Mouse (Mus musculus) retina, embryonic 14.5 days (tissue): ENCODE measurements around the gene Dus1l.
"Not testable (repeated sequence)": the region's sequence is repeated elsewhere in the genome, so short reads cannot be mapped to it uniquely, and the experiment has no call there.

Source experiments
- DNase-seq: peaks from one replicate; pipeline ENCODE4 v3.0.0-alpha.2; 2015; ENCODE audit warnings: low spot score

Dus1l gene

DNA sequence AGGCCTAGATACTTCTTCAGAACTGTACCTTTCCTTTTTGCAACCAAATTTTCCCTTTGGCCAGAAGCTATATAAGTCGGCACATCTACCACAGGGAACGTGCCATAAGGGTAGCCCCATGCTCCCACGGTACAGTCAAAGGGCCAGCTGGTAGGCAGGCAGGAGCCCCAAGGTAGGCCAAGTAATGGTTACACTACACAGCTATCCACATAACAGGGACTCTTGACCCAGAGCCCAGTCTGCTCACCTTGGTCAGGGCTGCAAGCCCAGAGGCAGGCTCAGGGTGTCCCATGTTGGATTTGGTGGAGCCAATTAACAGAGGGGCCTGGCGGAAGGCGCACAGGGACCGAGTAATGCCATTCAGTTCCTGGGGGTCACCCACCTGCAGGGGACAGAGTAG, 23.4 kb upstream of the Dus1l start:
- DNase-seq: no peak

DNA sequence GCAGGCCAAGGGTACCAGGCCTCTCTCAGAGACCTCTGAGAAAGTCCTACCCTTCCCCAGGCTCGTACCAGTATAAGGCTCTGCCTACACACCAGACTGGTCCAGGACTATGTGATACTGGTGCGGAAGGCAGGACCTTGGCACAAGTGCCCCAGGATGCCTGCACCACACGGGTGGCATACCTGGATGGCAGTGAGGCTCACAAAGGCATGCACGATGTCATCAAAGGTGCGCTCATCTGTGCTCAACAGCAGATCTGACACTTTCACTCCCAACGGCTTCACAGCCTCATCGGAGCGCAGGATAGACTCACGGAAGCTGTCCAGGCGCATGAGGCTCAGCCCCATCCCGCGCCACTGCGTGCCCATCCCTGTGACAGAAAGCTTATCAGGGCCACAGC, 22.0 kb upstream of the Dus1l start:
- DNase-seq: no peak

DNA sequence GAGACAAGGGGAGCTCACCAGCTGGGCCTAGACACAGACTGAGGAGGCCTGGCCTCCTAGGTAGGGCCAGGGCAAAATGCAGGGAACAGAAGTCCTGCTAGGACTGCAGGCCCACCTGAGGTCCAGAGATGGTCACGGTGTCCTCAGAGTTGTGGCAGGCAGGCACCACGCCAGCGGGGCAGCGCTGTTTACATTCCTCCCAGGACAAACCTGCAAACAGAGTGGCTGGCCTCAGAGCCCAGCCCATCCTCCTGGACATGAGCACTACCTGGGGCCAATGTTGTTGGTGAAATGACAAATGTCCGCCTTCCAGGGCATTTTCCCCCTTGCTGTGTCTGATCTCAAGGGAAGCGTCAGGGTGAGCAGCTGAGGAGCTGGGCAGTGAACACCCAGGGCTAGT, 21.2 kb upstream of the Dus1l start:
- DNase-seq: no peak

DNA sequence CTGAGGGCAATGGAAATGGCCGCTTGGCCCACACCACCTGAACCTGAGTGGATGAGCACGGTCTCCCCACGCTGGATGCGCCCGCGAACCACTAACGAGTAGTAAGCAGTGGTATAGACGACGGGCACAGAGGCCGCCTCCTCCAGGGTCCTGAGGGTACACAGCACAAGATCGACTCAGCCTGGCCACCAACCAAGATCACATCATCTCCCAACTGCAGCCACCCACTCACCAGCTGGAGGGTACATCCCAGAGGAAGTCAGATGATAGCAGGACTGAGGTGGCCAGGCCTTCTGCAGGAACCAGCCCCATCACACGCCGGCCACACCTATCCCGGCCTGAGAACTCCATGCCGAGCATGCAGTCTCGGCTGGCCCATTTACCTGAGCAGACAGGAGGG, 15.9 kb upstream of the Dus1l start:
- no peak for DNase-seq

DNA sequence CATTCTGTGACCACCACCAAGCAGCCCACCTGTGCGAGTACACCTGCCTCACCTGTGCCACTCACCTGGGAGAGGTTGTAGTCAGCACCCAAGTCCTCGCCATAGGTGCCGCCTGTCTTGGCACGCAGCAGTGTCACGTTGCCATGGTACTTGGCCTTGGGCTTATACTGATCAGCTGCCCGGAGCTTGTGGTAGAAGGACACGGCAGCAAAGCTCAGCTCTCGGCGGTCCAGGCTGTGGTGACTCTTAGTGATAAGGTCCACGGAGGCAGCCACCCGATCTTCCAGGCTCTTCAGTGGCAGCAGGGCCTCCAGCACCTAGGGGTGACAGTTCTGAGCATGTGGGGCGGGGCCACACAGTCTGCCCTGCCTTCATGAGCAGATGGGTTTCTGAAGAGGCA, 11.8 kb upstream of the Dus1l start:
- no peak for DNase-seq

DNA sequence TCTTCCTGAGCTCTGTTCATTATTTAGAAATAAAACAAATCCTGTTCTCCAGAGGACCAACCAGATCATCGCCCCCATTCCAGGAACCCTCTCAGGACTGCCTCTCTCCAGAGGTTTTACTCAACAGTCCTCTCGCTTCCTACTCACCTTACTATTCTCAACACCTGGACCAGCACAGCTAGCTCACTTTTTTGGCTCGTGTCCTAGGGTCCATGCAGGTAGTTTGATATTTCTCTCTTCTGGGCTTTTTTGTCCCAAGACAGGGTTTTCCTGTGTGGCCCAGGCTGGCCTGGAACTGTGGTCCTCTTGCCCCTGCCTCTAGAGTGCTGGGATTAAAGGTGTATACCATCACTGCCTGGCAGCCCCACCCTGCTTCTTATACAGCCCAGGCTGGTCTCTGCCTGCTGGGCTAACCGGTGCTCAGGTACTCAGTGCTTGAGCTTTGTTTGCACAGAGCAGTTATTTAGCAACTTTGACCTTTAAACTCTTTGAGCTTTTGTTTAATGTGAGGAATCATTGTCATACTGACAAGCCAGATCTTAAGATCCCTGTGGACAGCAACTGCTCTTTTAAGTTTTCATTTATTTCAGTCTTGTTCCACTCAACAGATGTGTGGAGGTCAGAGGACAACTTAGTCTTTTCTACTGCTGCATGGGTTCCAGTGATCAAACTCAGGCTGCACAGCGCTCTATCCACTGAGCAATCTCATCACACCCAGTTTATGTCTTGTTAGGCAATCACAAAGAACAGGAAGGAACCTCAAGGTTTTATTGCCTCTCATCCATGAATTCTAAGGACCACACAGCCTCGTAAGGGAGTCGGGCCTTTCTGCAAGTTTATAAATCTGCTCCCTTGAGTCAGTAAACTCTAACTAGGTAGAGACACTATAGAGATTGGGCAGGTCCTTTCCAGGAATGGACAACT, 9.4 kb upstream of the Dus1l start:
- no peak for DNase-seq

DNA sequence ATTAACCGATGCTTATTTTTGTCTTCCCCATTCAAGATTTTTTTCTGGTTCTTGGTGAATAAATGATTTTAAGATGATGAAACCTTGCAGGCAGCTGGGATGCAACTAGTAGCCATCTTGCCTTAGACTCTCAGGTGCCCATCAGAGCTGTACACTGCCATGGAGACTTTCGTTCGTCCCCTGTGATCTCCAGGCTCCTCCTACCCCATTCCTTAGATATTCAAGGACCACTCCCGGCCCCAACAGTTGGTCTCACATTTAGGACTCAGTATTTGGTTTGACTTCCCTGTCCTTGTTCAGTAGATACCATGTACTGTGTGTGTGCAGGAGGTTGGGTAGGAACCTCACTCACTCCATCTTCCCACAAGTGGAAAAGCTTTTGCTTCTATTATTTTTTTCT, 8.6 kb upstream of the Dus1l start:
- no peak for DNase-seq

- DNase-seq: no peak
Measured at GRCm38 (mm10) chr11:120804274-120804673, 8.1 kb upstream of the Dus1l start.

- DNase-seq: peak; percentile 97
Measured at GRCm38 (mm10) chr11:120800061-120800904, 4.1 kb upstream of the Dus1l start.

DNA sequence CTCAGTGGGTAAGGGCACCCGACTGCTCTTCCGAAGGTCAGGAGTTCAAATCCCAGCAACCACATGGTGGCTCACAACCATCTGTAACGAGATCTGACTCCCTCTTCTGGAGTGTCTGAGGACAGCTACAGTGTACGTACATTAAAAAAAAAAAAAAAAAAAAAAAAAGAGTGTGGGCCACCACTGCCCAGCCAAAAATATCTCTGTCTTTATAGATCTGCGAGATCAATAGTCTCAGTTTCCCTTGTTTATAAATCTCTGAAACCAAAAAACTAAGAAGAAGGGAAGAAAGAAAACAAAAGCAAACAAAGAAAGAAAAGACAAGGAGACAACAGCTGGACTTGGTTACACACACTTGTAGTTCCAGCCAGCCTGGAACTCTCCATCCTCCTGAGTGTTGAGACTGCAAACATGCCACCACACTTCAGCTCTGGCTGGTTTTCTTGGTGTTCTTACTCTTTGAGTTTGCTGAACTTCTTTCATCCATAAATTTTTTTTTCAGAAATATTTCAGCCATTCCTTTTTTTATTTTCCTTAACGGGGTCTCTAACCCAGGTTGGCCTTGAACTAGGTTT, 3.2 kb upstream of the Dus1l start:
- no peak for DNase-seq

GRCm38 (mm10) chr11:120798244-120798643, 2.0 kb upstream of the Dus1l start:
- no peak for DNase-seq

GRCm38 (mm10) chr11:120796614-120796946, 377 bp upstream of the Dus1l start:
- no peak for DNase-seq

DNA sequence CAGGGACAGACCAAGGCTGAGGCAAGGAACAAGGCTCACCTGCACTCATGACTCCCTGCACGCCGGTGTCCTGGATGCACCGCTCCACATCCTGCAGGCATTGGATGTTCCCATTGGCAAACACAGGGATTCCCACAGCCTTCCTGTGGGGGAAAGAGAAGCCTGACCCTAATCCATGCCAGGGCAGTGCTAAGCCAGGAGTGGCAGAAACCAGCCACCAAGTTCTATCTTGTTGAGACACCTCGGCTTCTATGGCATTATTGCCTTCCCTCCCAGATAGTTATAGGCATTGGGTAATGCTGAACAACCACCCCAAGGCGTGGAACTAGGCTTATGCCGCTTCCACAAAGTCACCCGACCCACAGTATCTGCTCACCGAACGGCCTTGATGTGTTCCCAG, 3.6 kb downstream of the Dus1l start:
- no peak for DNase-seq

GRCm38 (mm10) chr11:120789810-120790209, 6.4 kb downstream of the Dus1l start:
- no peak for DNase-seq

- no peak for DNase-seq
Measured at GRCm38 (mm10) chr11:120789355-120789754, 6.8 kb downstream of the Dus1l start.

DNA sequence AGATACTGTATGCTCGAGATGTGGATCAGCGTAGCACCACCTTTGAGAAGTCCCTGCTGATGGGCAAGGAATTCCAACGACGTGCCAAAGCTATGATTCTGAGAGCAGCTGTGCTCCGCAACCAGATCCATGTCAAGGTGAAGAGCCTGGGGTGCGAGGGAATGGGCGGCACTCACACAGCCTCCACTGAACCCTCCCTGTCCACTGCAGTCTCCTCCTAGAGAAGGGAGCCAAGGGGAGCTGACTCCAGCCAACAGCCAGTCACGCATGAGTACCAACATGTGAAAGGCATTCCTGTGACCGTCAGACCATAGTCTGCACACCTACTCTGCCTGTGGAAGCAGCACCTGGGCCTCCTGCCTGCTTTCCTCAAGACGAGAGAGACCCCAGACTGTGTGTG, 7.7 kb downstream of the Dus1l start:
- DNase-seq: not testable (repeated sequence)

DNA sequence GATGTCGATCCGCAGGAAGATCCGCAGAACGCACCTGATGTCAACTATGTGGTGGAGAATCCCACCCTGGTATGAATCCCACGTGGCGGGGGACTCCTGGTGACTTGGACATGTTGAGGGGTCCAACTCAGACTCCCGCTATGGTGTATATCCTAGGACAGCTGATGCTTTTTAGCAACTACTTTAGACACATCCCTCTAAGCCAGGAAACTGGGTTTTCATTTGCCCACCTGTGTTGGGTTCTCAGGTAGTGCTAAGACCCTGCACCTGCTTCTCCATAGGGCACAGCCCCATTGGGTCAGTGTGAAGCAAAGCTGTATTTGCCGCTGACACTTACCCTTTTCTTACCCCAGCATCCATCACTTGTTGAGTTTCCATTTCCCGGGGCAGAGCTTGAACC, 11.1 kb downstream of the Dus1l start:
- no peak for DNase-seq

- DNase-seq: peak; percentile 81
Measured at GRCm38 (mm10) chr11:120784064-120784791, 12.0 kb downstream of the Dus1l start, which contains the start of the genes Rfng and Gps1. Gene Rfng, minus strand, starts transcription at chr11:120784207. Gene Gps1, plus strand, starts transcription at chr11:120784272.

GRCm38 (mm10) chr11:120783426-120784063, 12.7 kb downstream of the Dus1l start:
- DNase-seq: no peak

GRCm38 (mm10) chr11:120781361-120781760, 14.8 kb downstream of the Dus1l start:
- DNase-seq: not testable (repeated sequence)

GRCm38 (mm10) chr11:120779876-120780275, 16.3 kb downstream of the Dus1l start:
- no peak for DNase-seq

DNA sequence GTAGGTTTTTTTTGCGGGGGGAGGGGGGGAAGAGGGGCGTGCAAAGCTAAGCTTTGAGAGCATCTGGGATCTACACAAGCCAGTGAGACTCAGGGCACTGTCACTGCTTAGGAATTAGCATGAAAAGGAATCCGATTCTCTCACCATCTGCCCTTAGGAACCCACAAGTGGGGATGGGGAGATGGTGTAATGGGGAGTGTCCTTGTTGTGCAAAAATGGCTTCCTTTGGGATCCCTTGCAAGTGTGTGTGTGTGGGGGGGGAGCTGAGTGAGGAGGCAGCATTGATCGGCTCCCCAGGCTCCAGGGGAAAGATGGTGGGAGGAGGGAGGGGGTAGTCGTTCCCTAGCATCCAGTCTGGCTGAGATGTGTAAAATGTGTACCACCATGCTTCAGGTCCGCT, 19.1 kb downstream of the Dus1l start:
- DNase-seq: no peak
